Mouse (Mus musculus): Measurements from ENCODE around the gene Shb.

Gene Shb

DNA sequence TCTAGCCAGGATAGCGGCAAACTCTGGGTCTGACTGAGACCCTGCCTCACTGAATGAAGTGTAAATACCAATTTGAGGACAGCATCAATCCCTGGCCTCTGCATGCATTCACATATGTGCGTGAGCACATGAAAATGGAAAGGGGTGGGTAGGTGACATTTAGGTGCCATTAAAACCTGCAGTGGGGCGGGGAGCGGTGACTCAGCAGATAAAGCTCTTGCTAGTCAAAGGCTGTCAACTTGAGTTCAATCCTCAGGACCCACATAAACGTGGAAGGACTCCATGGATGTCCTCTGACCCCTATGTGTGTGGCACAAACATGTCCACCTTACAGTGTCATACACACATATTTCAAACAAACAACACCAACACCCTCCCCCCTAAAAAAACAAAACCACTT is 50.8 kb downstream of the Shb start:
- DNase-seq, result no peak

DNA sequence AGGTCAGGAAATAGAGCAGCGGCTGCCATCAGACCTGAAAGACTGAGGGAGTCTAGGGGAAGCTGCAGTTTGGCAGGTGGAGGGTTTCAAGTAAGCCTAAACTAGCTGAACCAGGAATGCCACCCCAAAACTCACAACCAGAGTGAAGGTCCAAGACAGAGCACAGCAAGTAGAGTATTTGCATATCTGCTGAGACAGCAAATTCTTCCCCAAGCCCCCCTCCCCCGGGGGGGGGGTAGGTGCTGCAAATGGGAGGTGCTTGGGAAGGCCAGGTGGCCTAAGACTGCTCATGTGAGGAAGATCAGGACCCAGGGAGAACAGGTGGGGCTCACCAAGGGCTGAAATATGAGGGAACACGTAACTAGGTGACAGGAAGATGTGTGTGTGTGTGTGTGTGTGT is 51.7 kb downstream of the Shb start:
- no peak for DNase-seq

DNA sequence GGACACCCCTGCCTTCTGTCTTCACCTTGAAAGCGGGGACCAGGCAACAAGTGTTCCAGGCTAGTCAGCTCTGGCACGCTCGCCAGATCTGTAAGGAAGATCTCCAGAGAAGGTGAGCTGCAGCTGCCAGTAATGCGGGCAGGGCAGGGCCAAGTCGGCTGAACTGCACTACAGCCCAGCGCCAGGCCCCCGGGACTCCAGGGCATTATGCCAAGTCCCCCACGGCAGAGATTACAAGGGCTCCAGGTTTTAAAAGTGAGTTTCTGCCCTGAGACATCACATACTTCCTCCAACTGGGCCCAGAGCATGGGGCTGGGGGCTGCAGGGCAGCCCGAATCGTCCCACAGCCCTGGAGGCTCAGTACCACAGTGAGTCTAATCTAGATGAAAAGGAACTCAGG is 52.8 kb downstream of the Shb start:
- no peak for DNase-seq

DNA sequence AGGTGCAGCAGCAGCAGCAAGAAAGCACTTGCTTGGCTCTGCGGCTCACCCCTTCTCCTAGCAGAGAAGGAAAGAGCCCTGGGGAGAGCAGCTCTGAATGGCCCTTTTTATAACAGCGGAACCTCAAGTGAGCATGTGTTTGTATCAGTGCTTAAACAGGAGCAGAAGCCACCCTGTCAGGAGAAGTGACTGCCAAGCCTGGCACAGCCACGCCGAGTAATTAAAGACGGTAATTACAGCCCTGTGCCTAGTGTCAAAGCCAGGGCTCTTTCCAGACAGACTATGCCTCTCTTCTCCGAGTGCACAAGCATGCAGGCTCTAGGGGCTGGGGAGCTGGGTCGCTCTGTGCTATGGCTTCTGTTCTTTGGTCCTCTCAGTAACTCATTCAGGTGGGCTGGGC is 54.1 kb downstream of the Shb start:
- no peak for DNase-seq

DNA sequence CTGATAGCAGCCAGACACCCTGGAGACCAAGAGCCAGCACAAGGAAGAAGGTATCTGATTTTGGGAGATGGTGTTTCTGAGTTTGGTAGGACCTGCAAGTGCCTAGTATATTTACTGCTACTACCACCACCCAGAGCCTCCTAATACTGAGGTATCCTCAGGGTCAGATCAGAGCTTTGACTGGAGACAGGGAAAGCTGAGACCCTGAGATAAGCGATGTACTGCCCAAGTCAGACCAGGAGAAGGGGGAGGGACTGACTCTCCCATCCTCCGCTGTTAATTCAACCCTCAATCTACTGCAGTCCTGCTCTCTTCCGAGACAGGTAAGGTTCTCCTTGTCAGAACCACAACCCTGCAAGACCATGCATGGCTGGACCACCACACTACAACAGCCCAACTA is 55.2 kb downstream of the Shb start:
- DNase-seq, result no peak

DNA sequence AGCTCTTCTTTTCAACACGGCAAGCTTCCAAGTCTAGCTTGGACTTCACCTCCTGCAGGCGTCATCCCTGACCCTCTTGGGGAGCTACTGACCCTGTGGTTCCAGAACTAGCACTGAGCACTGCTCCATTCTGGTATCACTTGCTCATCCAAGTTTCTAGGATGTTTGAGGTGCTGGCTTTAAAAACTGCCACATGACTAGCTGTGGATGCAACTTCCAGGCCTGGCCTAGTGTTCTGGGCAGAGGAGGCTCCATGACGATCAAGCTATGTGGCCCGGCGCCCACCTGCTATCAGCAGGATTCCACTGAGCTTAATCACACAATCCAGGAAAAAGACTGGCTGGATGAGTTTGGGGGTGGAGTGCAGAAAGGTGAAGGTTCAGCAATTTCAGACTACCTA is 57.4 kb downstream of the Shb start:
- DNase-seq, result peak; percentile 45

DNA sequence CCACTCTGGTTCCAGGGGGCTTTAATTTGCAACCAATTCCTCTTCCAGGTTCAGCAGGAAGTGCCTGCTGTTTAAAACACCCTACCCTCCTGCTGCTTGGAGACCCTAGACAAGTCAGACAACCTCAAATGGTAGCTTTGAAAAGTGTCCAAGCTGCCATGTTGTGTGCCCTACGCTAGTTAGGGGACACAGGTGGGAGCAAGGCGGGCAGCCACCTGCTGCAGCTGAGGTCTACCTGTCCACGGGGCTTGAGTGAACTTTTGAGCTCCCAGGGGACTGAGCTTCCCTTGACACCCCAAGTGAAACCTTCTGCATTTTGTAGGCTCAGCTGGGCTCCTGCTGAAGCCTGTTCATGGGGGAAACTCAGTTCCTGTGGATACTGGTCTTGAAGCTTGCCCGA is 58.1 kb downstream of the Shb start:
- DNase-seq, result no peak

DNA sequence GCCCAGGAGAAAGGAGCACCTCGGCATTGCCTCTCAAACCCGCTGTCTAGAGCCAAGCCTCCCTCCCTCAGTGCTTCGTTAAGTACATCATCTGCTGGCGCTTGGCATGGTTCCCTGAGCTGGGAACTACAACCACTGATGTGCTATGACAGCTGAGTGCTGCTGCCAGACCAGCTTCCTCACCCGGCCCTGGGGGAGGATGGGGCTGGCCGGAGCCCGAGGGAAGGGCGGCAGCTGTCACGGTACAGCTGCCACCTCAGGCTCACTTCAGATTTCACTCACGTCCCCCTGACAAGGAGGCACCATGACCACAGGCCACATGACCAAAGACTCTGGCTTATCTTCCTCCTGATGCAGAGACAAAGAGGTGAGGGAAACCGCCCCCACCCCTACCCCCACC is 59.1 kb downstream of the Shb start:
- peak; percentile 88 for DNase-seq

DNA sequence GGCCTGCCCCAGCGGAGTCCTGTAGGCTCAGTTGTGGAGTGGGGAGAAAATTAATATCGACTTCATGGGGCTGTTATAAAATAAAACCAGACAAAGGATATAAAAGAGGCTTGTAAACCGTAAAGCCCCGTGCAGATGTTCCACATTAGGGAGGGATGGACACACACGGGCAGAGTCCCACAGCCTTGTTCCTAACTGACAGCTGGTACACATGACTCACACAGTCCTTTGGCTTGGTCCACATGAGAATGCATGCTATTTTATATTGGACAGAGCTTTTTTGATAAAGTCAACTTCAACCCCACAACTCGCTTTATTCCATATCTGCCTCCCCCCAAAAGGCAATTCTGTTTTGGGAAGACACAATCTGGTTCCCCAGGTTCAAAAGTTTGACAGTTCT is 59.6 kb downstream of the Shb start:
- DNase-seq, result no peak

DNA sequence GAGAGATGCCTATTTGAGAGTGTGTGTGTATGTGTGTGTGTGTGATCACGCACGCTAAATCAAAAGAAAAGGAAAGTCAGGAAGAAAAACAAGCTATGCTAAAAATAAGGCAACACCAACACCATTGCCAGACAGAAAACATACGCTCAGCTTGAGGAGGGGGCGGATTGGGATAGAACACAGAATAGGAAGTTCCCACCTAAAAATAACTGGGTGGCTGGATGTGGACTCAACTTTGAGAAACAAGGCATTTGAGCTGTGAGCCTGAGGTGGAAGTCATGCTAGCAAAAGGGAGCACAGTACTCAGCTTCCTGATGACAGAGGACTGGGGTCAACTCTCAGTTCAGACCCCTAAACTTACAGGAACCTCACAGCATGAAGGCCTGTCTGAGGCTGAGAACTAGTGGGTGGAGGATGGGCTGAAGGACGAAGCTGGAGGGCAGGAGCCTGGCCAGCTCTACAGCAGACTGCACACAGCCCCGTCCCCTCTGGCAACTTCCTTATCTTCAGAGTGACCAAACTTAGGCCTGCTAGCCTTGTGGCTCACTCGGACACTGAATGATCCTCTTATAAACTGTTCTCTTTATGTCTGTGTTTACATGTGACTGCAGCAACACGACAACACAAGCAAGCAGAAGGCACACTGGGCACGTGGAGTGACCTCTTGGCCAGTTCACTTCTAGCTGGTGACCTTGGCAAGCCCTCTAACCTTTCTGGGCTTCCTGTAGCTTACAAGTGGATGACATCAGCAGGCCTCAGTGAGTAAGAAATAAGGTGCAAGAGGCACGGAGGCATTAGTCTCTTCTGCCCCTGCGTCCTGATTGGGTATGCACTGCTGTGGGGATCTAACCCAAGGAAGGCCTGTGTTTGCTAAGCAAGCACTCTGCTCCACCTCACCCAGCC is 60.4 kb downstream of the Shb start:
- peak; percentile 32 for DNase-seq

DNA sequence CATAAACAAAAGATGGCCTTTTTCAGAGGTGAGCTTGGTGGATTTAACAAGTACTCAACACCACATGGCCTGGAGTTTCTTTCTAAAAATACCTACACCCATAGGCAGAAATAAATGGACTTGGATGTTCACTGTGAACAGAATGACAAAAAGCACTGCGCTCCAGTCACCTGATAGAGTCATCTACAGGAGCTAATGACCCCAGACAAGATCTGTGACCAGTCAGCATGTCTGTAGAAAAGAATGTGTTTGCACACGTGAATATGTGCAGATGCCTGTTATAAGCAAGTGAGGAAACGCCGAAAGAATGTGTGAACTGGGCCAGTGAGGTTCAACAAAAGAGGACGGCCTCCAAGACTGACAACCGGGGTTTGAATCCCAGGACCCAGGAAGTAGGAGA is 63.2 kb downstream of the Shb start:
- DNase-seq, result no peak

DNA sequence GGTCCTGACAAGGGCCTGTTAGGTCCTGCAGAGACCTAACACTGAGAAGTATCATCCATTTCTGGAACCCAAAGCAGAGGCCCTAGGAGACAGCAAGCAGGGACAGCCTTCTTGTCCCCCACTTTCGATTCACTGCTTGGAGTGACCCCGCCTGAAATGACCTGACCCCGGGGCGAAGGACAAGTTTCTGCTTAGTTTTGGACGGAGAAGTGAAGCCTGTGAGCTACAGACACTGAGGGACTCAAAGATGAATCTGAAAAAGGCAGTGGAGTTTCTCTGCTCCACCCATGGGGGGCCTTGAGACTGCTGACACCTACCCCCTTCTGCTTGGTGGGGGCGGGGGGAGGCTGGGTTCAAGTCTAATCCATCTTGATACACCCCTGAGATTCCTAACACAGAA is 63.8 kb downstream of the Shb start:
- DNase-seq, result no peak

DNA sequence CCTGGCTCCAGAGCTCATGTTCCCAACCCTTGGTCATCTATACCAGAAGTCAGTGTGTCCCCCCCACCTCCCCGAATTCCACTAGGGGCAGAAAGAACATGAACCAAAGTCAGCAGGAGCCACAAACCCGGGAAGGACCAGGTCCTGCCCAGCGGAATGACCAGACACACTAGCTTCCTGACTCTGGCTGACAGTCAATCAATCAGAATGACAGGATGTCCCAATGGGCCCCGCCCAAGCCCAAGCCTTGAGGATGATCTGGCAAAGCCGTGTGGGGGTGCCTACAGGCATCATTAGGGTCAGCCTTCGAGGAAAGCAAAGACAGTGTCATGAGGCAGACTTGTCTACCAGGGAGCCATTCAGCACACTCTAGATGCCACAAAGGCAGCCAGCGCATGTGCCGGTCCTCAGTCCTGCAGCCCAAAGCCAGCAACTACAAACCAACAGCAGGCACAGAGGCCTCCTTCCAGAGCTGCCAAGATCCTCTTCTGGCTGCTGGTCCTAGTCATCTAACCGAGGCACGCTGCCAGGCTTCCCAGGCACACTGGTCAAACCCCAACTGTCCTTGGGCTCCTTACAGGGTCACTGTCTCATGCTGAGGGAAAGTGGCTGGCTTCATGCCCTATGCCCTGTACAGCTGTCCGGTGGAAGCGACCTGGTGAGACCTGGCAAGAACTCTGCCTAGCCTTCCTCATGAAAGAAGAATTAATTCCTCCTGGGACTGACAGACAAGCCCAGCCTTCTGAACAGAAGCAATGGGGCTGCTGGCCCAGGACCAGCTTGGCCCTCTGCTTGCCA is 65.0 kb downstream of the Shb start:
- peak; percentile 65 for DNase-seq

DNA sequence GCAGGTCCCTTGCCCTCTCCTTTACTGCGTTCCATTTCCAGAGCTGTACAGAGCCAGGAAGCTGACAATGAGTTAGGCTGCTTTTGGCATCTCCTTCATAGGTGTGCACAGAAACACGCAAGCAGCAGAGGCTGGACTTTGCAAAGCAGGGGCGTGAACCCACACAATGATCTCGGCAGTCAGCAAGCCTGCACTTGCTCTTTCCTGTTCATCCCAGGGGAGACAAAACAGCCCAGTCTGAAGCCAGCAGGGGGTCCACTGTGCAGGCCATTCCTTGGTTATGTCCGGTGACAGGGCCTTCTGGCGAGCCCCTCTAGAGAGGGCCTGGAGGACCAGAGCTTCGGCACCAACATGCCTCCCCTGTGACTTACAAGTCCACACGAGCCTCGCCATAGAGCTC is 67.3 kb downstream of the Shb start:
- DNase-seq, result no peak

DNA sequence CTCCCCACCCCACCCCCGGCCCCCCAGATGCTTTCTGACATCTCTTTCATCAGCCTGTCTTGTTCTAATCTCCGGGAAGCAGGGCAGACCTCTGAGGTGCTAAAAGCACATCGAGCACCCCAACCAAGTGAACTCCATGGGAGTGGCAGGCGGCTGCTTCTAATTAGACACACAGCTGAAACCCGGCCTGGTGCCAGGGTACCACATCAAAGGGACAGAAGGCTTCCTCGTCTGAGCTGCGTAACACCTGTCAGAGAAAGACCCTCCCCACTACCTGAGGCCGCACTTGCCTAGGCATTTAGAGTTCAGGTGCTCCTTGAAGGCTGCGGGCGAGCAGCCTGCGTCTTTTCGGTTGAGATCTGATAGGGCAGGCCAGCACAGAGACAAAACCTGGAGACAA is 67.7 kb downstream of the Shb start:
- no peak for DNase-seq

DNA sequence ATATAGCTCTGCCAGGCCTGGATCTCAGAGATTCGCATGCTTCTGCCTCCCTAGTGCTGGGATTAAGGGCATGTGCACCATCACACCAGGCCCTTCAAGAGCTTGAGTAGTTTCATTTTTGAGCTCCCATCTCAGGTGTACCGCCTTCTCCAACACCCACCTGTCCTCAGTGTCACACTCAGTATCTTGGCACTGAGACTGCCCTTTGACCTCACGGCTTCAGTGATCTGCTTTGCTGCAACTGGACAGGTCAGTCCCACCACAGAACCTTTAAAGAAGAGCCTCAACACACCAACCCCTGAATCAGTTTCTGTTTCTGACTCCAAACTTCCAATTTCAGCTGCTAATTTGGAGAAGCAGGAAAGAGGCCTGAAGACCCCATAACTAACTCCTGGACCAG is 68.1 kb downstream of the Shb start:
- DNase-seq, result no peak

DNA sequence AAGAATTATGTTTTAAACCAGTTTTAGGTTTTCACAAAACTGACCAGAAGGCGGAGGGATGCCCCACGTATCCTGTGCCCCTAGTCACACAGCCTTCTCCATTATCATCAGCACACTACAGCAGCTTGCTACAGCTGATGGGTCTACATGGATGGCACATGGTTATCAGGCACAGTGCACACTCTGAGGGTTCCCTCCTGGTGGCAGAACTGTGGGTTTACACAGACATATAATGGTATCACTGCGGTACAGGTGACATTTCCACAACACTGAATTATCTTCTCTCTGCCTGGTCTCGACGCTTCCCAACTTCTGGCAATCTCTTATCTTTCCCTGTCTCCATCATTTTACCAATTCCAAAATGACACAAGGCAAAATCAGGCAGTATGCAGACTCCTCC is 69.6 kb downstream of the Shb start:
- DNase-seq, result no peak

DNA sequence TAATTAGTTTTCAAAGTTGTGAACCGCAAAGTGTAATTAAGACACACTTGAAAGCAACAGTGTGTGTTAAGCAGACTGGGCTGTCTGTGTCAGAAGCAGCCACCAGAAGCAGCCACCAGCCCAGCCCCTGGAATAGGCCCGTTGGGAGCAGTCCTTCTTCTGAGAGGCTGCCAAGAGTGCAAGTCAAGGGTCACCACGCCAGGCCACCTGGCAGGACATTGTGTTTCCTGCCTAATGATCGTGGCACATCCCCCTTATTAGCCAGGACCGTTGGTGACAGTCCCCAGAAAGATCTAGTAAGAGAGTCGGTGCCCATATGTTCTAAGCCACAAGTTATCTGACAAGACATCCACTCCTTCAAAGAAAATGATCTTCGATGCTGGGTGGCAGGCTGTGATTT is 70.6 kb downstream of the Shb start:
- DNase-seq, result peak; percentile 53

DNA sequence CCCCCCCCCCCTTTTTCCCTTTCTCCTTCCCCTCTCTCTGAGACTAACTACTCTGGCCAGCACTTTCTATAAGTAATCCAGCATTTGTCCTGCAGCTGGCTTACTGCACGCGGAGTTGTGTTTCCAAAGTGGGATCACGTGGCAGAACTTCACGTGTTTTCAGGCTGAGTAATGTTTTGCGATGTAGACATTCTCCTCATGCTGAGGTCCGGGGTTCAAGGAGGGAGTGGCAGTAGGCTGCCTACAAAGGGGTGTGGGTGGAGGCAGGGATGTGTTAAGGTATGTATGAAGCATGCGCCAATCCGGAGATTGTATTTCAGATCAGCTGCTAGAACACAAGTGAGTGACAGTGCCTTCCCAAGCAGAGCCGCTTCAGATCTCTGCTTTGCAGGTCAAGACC is 72.9 kb downstream of the Shb start:
- peak; percentile 57 for DNase-seq

DNA sequence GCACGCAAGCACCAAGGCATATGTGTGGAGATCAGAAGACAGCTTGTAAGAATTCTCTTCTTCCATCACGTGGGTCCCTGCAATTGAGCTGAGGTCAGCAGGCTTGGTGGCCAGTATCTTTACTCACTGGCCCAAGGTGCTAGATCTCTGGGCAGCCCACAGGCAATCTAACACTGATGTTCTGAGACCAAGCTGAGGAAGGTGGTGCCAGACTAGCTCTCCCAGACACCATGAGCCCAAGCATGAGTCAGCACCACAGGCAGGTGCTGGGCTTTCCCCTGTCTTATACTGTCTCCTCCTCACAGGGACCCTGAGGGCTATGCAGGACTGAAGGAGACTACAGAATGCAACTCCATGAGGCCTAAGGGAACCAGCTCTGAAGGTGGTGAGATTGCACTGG is 74.7 kb downstream of the Shb start:
- no peak for DNase-seq

DNA sequence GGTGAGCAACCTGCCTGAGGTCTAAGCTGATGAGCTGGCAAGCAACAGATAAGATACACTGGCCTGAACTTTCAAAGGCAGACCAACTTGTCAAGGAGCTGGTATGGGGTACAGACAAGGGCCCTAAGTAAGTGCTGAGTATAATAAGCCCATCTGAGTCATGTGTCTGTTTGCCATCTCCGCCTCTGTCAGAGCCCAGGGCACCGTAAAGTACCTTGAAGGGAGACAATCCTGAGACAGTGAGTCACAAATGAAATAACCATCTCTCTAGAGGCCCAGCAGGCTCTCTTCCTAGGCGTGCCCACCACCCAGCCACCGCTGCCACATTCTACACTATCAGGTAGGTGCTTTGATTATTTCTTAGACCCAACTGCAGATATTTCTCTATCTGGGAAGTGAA is 77.3 kb downstream of the Shb start:
- DNase-seq, result no peak

DNA sequence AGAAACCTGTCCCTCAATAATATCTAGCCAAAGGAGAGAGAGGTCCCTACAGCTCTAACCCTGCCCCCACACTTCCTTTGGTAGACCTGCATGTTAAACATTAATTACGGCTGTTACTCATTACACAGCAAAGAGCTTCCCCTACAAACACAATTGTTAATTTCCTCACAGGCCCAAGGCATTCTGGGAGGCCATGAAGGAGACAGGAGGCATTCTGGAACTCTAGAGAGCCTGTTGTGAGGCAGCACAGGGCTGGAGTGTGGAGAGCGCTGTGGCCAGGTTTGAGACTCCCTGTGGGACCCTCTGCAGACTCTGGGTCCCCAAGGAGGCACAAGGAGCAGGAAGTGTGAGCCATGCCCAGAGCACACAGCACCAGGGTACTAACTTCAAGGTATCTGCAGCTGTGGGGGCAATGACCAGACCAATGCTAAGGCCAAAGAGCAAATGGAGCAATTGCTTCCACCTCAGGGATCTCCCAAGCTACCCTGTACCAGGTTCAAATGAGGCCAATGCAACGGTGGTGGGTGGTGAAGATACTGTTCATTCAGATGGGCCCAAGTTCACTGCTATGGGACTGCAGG is 78.9 kb downstream of the Shb start:
- DNase-seq, result no peak

DNA sequence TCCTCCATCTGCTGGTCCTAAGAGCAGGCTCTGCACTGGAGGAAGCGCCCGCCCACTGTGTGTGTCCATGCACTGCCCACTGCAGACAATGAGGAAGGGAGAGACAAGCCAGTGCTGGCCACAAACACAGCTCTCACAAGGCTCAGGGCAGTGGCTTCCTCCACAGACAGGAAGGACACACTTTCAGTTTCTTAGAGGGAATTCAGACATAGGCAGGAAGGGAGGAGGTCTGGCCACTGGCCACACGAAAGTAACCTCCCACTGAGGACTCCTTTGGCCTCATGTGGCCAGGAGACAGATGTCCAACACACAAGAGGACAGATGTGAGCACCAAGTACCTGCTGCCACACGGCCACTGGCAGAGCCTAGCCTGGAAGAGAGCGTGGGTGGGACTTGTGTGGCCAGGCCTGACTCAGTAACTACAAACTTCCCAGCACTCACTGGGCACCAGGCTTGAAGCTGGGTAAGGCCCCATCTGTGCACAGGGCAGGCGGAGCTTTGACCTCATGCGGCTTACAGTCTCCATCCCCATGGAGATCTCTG is 79.6 kb downstream of the Shb start:
- peak; percentile 54 for DNase-seq

DNA sequence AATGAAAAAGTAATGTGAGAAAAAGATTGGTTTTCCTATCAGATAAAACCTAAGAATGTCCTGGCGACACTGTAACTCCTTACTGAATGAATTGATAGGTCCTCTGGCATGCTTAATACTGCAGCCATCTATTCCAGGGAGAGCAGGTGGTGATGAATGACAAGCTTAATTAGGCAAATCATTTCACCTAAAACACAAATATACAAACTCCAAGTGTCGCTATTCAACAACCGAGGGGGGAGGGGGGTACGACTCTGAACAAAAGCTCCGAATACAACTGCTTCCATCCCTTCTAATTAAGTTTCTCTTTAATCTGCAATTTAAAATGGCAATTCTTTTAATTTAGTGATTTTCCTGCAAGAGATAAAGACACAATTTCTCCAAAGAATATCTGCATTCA is 83.3 kb downstream of the Shb start:
- no peak for DNase-seq

Measured in lung, postnatal 14 days (tissue).